Mouse (Mus musculus) thymus, adult 2 months (tissue): ENCODE results near the gene Zfand3.

ENCODE experiments used
- CTCF ChIP-seq: fragments of 200-500 bp; IDR thresholded peaks from 2 replicates; pipeline ENCODE4 v1.5.1; 2012; ENCODE audit warnings: mild to moderate bottlenecking, control low read depth, low read length, moderate library complexity, borderline replicate concordance; ENCODE audit not compliant: control insufficient read depth, poor library complexity, insufficient read depth; ENCODE audit errors: extremely low read depth
- POLR2A ChIP-seq: fragments of 200-500 bp; IDR thresholded peaks from 2 replicates; pipeline ENCODE4 v1.6.1; 2012; ENCODE audit warnings: mild to moderate bottlenecking, low read length, control low read depth, moderate library complexity; ENCODE audit not compliant: control insufficient read depth, poor library complexity, insufficient read depth; ENCODE audit errors: extremely low read depth

DNA sequence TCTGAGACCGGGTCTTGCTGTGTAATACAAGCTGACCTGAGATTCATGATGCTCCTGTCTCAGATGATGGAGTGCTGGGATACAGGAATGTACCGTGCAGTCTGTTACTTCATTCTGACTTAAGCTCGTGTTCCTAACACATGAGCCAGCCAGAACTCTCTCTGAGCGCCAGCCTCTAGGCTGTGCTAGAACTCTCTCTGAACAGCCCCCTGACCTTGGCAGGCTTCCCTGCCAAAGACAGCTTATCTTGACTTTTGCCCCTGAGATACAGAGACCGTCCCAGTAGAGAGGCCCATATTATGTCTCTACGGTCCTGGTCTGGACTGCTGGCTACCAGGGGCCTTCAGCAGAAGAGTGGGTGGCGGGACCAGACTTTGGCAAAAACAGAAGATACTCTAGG lies 239.0 kb downstream of the Zfand3 start:
- no peak for TF ChIP-seq CTCF
- TF ChIP-seq POLR2A: no peak
